Mouse (Mus musculus) adrenal gland, postnatal 4 days (tissue): ENCODE data around the gene Rubcn. TPM values are rescaled to one million over a fixed set of nuclear protein-coding genes. Genes with fewer than 3 reads are reported as not detected.

Source experiments
- DNase-seq, 2 experiments: peaks; one replicate each; pipeline ENCODE4 v3.0.0; 2021 to 2022; ENCODE audit warnings: low spot score in 2 of 2, mixed read lengths in 2 of 2
- total RNA-seq, 2 experiments: library from RNA; stranded (reverse); gene quantifications; 2 replicates each; pipeline ENCODE4 v1.2.3; 2021

Rubcn gene
- total RNA-seq, 2 experiments from 2014 or later, result 32.8 to 34.7 TPM

- no peak for DNase-seq
These were observed 4.2 kb downstream of the Rubcn start for GRCm38 (mm10) chr16:32873366-32873765.

GRCm38 (mm10) chr16:32870231-32870630, 7.3 kb downstream of the Rubcn start:
- DNase-seq, result no peak

- DNase-seq, result peak; percentile 60 to 80
These were observed 9.5 kb downstream of the Rubcn start for GRCm38 (mm10) chr16:32867919-32868552.

GRCm38 (mm10) chr16:32866713-32867112, 10.9 kb downstream of the Rubcn start:
- no peak for DNase-seq

- no peak for DNase-seq
These were observed 12.2 kb downstream of the Rubcn start for GRCm38 (mm10) chr16:32865401-32865800.

GRCm38 (mm10) chr16:32861813-32862385, 15.7 kb downstream of the Rubcn start:
- no peak for DNase-seq

- no peak for DNase-seq
These were observed 18.6 kb downstream of the Rubcn start for GRCm38 (mm10) chr16:32858771-32859636.

- DNase-seq, result no peak
These were observed 19.2 kb downstream of the Rubcn start for GRCm38 (mm10) chr16:32858356-32858755.

- DNase-seq, result no peak
These were observed 20.8 kb downstream of the Rubcn start for GRCm38 (mm10) chr16:32856751-32857150.

- DNase-seq, result no peak
These were observed 23.5 kb downstream of the Rubcn start for GRCm38 (mm10) chr16:32854050-32854571.

- no peak for DNase-seq
These were observed 24.0 kb downstream of the Rubcn start for GRCm38 (mm10) chr16:32853492-32854049.

GRCm38 (mm10) chr16:32849042-32849830, 28.3 kb downstream of the Rubcn start:
- no peak for DNase-seq

GRCm38 (mm10) chr16:32847103-32847502, 30.5 kb downstream of the Rubcn start:
- DNase-seq, result no peak

- DNase-seq, result no peak
These were observed 46.1 kb downstream of the Rubcn start for GRCm38 (mm10) chr16:32831501-32831900.

GRCm38 (mm10) chr16:32829104-32829503, 48.5 kb downstream of the Rubcn start:
- DNase-seq, result no peak

GRCm38 (mm10) chr16:32826521-32826920, 51.0 kb downstream of the Rubcn start:
- DNase-seq, result no peak

- no peak for DNase-seq
These were observed 52.2 kb downstream of the Rubcn start for GRCm38 (mm10) chr16:32825380-32825779.

- no peak for DNase-seq
These were observed 53.5 kb downstream of the Rubcn start for GRCm38 (mm10) chr16:32824061-32824460.

GRCm38 (mm10) chr16:32823487-32823886, 54.1 kb downstream of the Rubcn start:
- no peak for DNase-seq

- no peak for DNase-seq
These were observed 54.7 kb downstream of the Rubcn start for GRCm38 (mm10) chr16:32822881-32823280.

- DNase-seq, result no peak
These were observed 55.1 kb downstream of the Rubcn start for GRCm38 (mm10) chr16:32822450-32822827.
